Mouse (Mus musculus): ENCODE measurements at regions not wholly inside any gene's neighbourhood (a gene's known extent, or its start where the extent isn't known, plus 50 kb on each side); places are given as distances from the start of the nearest gene placed in this dataset.

DNA sequence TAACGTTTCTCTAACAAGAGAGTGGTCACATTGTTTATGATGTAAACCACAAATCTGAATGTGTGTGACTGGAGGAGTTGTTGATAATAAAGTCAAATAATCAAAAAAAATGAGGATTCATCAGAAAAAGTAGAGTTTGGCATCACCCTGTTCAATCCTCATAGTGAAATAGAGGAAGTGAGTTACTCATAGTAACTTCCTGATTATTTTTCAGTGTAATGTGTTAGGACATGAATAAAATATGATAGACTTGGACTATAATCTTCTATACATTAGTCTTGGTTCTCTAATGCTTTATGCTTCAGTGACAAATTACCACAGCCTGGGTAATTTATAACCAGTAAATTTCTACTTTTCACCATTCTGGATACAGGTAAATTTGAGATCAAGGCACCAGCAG, 424.5 kb upstream of the Mef2c start:
- peak; percentile 39; the same call in 1 of the 2 replicates for ATAC-seq (replicated peaks; ENCODE audit: low read depth, poor library complexity, severe bottlenecking)

DNA sequence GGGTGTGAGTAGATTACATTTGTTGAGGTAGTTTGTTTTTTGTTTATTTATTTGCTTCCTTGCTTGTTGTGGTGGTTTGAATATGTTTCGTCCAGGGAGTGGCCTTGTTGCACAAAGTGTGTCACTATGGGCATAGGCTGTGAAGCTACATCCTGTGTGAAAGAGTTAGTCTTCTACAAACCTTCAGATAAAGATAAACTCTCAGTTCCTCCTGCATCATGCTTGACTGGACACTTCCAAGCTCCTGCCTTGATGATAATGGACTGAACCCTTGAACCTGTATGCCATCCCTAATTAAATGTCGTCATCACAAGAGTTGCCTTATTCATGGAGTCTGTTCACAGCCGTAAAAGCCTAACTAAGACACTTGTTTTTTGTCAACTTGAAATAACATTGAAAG, 418.9 kb upstream of the Mef2c start:
- ATAC-seq (replicated peaks; ENCODE audit: low read depth, poor library complexity, severe bottlenecking): no peak

- ATAC-seq (replicated peaks; ENCODE audit: low read depth, poor library complexity, severe bottlenecking): no peak
These were observed 403.9 kb upstream of the Mef2c start for GRCm38 (mm10) chr13:83099908-83100307.

GRCm38 (mm10) chr13:83110610-83111009, 393.2 kb upstream of the Mef2c start:
- no peak for ATAC-seq (replicated peaks; ENCODE audit: low read depth, poor library complexity, severe bottlenecking)

DNA sequence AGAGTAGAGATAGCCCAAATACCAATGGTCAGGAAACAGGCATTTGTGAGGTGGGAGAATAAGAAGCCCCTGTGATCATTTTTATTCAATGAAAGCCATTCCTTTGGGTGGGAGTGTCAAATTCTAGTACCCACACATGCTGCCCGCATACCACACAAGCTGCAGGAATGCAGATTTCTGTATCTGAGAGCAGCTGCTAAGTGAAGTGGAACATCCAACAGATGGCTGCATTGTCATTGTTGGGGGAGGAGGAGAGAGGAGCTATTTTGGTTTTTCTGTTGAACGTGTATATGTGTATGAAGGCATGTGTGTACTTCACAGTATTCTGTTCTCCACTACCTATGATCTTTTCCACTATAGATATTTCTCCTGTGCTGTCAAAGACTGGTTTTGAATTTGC, 392.3 kb upstream of the Mef2c start:
- ATAC-seq (replicated peaks; ENCODE audit: low read depth, poor library complexity, severe bottlenecking): peak; percentile 73

- ATAC-seq (replicated peaks; ENCODE audit: low read depth, poor library complexity, severe bottlenecking): peak; percentile 88
These were observed 391.5 kb upstream of the Mef2c start for GRCm38 (mm10) chr13:83112323-83112722.

DNA sequence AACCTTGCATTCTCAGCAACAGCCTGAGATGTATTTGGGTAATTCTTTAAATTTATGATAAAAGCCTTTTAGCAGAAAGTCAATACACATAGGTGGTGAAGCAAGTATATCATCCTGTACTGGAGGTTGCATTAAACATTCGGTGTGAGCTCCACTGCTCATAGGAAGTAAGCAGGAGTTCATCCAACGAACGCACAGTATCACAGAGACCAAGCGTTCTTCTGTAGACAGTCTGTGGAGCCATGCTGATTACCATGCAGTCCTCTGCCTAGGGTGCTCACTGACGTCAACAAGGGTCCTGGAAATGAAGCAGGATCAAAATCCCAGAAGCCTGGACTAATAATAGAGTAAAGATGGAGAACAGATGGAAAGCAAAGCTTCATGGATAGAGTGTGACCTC, 391.1 kb upstream of the Mef2c start:
- ATAC-seq (replicated peaks; ENCODE audit: low read depth, poor library complexity, severe bottlenecking): peak; percentile 43

DNA sequence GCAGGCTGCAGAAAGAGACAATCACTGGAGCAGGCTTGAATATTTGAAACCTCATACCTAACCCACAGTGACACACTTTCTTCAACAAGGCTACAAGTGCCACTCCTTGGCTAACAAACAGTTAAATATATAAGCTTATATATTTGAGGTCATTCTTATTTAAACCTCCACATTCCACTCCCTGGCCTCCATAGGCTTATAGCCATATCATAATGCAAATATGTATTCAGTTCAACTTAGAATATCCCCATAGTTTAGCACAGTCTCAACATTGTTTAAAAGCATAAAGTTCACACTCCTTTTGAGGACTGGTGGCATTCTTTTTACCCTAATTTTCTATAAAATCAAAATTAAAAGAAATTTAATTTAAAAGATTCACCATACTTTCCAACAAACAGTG, 390.0 kb upstream of the Mef2c start:
- no peak for ATAC-seq (replicated peaks; ENCODE audit: low read depth, poor library complexity, severe bottlenecking)

DNA sequence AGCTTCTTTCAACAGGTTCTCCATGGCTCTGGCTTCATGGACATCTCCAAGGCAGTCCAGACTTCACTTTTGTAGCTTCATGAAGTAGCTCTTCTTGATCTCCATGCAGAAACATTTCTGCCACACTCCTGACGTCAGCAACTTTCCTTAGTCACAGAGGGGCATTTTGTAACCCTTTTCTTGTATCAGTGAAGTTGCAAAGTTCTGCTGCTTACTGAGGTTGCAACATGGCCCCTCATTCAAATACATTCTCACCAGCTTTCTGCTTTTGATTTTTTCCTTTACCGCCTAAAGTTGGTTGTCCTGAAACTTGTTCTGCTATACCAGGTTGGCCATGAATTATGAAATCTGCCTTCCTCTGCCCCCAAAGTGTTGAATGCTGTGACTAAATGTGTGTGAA, 389.4 kb upstream of the Mef2c start:
- ATAC-seq (replicated peaks; ENCODE audit: low read depth, poor library complexity, severe bottlenecking): no peak

- ATAC-seq (replicated peaks; ENCODE audit: low read depth, poor library complexity, severe bottlenecking): 0 out of 2 replicates have a peak, but pooled peaks have one; percentile 31
These were observed 388.1 kb upstream of the Mef2c start for GRCm38 (mm10) chr13:83115691-83116090.

- peak; percentile 60; the same call in 1 of the 2 replicates for ATAC-seq (replicated peaks; ENCODE audit: low read depth, poor library complexity, severe bottlenecking)
These were observed 383.5 kb upstream of the Mef2c start for GRCm38 (mm10) chr13:83120343-83120742.

- no peak for ATAC-seq (replicated peaks; ENCODE audit: low read depth, poor library complexity, severe bottlenecking)
These were observed 380.2 kb upstream of the Mef2c start for GRCm38 (mm10) chr13:83123596-83123995.

DNA sequence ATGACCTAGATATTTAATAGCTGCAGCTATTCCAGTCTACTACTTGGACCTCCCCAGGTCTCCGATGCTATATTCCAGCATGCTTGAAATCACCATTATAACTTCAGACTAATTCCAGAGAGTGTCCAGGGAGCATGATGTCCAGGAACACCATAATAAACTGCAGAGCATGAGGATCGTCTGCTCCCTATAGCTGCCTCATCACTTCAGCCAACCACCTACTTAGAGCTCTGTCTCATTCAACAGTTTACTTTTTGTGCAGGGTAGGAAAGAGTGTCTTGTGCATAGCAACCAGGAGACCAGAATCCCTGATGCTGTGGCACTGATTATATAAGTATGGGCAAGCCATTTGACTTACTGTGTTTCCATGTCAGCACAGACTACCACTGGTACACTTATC, 379.2 kb upstream of the Mef2c start:
- no peak for ATAC-seq (replicated peaks; ENCODE audit: low read depth, poor library complexity, severe bottlenecking)

DNA sequence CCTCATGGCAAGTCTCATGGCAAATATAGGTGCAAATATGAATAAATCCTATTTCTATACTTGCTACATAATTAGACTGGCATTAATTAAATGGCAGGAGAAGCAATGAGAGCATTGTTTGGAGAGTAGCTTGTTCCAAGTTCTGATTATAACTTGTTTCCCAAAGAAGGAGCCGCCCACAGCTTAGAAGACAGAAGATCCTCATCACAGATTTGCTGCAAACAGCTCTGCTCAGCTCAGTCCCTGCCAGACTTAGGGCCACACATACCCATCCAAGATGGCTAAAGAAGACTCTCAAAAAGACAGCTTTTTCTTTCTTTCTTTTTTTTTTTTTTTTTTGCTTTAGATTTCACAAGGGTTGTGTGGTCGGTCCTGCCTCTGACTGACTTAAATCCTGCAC, 377.4 kb upstream of the Mef2c start:
- ATAC-seq (replicated peaks; ENCODE audit: low read depth, poor library complexity, severe bottlenecking): no peak

- peak; percentile 77 for ATAC-seq (replicated peaks; ENCODE audit: low read depth, poor library complexity, severe bottlenecking)
These were observed 372.5 kb upstream of the Mef2c start for GRCm38 (mm10) chr13:83131129-83131981.

DNA sequence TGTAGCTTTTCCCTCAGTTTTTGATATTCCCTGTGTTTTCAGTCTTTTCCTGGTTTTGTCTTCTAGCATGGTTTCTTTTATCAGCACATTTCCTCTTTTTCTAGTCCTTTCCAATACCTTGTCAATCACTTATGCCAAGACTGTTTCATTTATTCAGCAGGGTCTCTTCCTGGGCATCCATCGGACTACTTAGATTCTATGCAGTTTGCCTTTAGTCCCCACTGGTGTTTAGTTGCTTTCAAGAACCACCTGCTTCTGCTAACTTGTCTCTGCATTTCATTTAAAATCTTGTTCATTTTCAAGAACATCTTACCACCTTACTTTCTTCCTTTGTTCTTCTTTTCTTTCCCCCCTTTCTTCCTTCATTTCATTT, 371.9 kb upstream of the Mef2c start:
- no peak for ATAC-seq (replicated peaks; ENCODE audit: low read depth, poor library complexity, severe bottlenecking)

GRCm38 (mm10) chr13:83132671-83133638, 370.9 kb upstream of the Mef2c start:
- ATAC-seq (replicated peaks; ENCODE audit: low read depth, poor library complexity, severe bottlenecking): no peak

GRCm38 (mm10) chr13:83143316-83143715, 360.5 kb upstream of the Mef2c start:
- ATAC-seq (replicated peaks; ENCODE audit: low read depth, poor library complexity, severe bottlenecking): no peak

DNA sequence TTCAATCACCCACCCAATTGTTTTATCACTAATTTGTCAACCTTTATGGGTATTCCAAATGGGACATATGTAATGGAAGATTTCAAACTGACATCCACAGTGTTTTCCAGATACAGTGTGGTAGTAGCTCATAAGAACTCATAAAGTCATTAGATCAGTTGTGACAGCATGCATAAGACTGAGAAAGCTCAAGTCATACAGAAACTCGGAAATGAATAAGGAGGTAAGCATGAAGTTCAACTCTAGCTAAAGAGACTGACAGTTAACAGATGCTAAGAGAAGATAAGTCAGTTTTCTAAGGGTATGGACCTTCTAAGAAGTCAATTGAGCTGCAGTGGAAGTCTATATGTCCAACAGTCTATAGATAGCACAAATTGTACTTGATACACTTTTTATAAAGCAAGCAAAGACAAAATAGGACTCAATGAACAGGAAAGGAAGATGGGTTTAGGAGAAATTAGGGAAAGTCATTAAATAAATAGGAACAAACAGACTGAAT, 349.2 kb upstream of the Mef2c start:
- no peak for ATAC-seq (replicated peaks; ENCODE audit: low read depth, poor library complexity, severe bottlenecking)

- ATAC-seq (replicated peaks; ENCODE audit: low read depth, poor library complexity, severe bottlenecking): no peak
These were observed 343.9 kb upstream of the Mef2c start for GRCm38 (mm10) chr13:83159969-83160368.

DNA sequence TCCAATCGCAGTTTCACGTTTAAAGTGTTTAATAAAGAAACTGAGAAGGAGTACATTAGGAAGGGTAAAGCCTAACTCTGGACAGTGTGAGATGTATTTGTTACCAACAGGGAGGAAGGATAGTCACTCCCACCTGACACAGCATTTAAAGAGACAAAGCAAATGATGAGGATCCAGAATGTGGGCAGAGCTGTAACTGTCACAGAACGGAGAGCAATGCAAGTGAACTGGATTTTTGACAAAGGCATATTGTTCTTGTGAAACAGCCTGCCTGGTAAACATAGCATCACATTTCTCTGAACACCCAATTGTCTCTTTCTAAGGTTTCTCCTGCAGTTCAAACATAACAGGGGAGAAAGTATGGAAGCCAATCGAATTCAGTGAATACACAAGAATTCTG, 341.1 kb upstream of the Mef2c start:
- ATAC-seq (replicated peaks; ENCODE audit: low read depth, poor library complexity, severe bottlenecking): no peak

Data from common myeloid progenitor, adult 5-6 weeks (primary cell).